Mouse (Mus musculus) 416B (cell line): ENCODE results near the gene Tas2r139.
A peak's percentile ranks its signal among the peaks of the same experiment; 100 is the strongest.
"Not testable (repeated sequence)": the region's sequence is repeated elsewhere in the genome, so short reads cannot be mapped to it uniquely, and the experiment has no call there.

Experiments used
- DNase-seq: peaks from one replicate; pipeline ENCODE4 v3.0.0; 2011; ENCODE audit warnings: low read depth

Gene Tas2r139

GRCm38 (mm10) chr6:42140636-42141035 is at the start of gene Tas2r139:
Gene Tas2r139, plus strand, starts transcription at chr6:42140936.
- DNase-seq = no peak

GRCm38 (mm10) chr6:42151115-42151514 is 10.4 kb downstream of the Tas2r139 start:
- not testable (repeated sequence) for DNase-seq

- no peak for DNase-seq
These were observed 41.7 kb downstream of the Tas2r139 start for GRCm38 (mm10) chr6:42182462-42182861.

GRCm38 (mm10) chr6:42186230-42186629 is 45.5 kb downstream of the Tas2r139 start:
- DNase-seq = peak; percentile 66
